Mouse (Mus musculus) ZHBTc4 (cell line): ENCODE measurements at regions not wholly inside any gene's neighbourhood (a gene's known extent, or its start where the extent isn't known, plus 50 kb on each side); places are given as distances from the start of the nearest gene placed in this dataset.
A peak's percentile ranks its signal among the peaks of the same experiment; 100 is the strongest.

Experiments used
- DNase-seq: peaks from one replicate; pipeline ENCODE4 v3.0.0-alpha.2; 2011; ENCODE audit warnings: low read depth, low spot score

- DNase-seq: no peak
Measured at GRCm38 (mm10) chr10:113440818-113441217, 512.0 kb upstream of the Atxn7l3b start.

DNA sequence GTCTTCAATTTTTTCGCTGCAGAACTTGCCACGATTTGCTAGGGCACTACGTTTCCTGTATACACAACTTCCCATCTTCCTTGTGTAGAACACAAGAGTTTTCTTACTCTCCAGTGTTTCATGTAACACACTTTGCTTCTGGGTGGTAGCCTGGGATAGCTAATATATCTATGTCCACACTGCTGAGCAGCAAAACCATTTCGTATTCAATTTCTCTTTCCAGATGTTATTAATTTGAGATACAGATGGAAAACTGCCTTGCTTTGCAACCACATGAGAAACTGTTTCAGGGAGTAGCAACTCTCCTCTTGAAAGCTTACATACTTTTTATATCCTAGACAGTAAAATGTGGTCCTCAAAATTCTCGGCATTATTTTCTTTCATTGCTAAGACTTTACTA lies 502.4 kb upstream of the Atxn7l3b start:
- DNase-seq: no peak

GRCm38 (mm10) chr10:113411250-113411813 lies 482.5 kb upstream of the Atxn7l3b start:
- peak; percentile 1 for DNase-seq

- DNase-seq: no peak
Measured at GRCm38 (mm10) chr10:113390579-113390978, 461.8 kb upstream of the Atxn7l3b start.

DNA sequence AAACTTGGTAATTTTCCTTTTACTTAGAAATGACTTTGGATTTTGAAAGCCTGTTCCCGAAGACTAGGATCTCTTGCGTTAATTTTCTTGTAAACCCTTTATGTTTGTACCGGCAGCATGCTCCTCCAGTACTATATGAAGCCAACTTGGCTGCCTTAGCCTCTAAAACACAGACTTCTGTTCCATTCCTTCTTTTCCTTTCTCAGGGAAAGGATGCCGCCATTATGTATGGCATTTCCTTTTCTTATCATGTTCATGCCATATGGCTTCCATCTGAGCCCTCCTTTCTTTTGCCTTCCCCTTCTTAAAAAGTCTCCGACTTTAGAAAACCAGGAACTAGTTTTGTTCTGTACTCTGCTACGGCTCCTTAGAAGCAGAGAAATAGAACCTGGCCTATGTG lies 440.4 kb upstream of the Atxn7l3b start:
- no peak for DNase-seq

DNA sequence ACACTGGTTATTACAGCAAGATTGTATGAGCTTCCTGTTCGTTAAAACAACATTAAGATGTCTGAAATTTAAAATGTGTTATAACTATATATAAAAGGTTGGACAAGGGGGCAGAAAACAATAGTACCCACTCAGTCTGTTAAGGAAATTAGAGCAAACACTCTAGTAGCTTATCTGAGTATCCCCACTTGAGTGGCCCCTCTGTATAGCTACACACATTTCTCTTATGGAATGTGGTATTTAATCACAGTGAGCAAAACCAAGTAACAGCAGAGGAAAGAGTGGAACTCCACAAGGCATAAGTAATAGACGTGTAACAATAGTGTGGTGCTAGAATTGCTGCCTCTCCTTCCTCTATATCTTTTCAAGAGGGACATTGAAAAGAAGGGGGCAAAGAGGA lies 417.4 kb upstream of the Atxn7l3b start:
- no peak for DNase-seq
